Mouse (Mus musculus) limb, embryonic 14.5 days (tissue): ENCODE measurements around the gene Fbf1. TPM values are rescaled to one million over a fixed set of nuclear protein-coding genes. Genes with fewer than 3 reads are reported as not detected.
A peak's percentile ranks its signal among the peaks of the same experiment; 100 is the strongest.

ENCODE experiments used
- ATAC-seq: fragments of 200-750 bp; cut with Nextera tagmentation; 2 replicates; pipeline ENCODE4 v1.8.0; 2017; ENCODE audit warnings: low read depth, moderate number of reproducible peaks, moderate TSS enrichment; ENCODE audit not compliant: low FRiP score
- DNase-seq: peaks from one replicate; pipeline ENCODE4 v3.0.0-alpha.2; 2015; ENCODE audit warnings: low spot score
- H3K27ac ChIP-seq: fragments of 300-500 bp; sonication (generic); replicated peaks from 2 replicates; pipeline ENCODE4 v1.5.1; 2014; ENCODE audit warnings: low read depth, mild to moderate bottlenecking, low read length, moderate library complexity, mixed read lengths
- H3K27me3 ChIP-seq: fragments of 300-500 bp; sonication (generic); 2 replicates; pipeline ENCODE4 v1.6.1; 2014; ENCODE audit warnings: low read length, mixed read lengths; ENCODE audit not compliant: control insufficient read depth, insufficient read depth
- H3K36me3 ChIP-seq: fragments of 300-500 bp; sonication (generic); 2 replicates; pipeline ENCODE4 v1.6.1; 2014; ENCODE audit warnings: mild to moderate bottlenecking, low read length, moderate library complexity, mixed read lengths; ENCODE audit not compliant: control insufficient read depth, insufficient read depth
- H3K4me1 ChIP-seq: fragments of 300-500 bp; sonication (generic); 2 replicates; pipeline ENCODE4 v1.6.1; 2014; ENCODE audit warnings: antibody characterized with exemption, low read length, mixed read lengths; ENCODE audit not compliant: control insufficient read depth, insufficient read depth
- H3K4me2 ChIP-seq: fragments of 300-500 bp; sonication (generic); replicated peaks from 2 replicates; pipeline ENCODE4 v1.6.1; 2014; ENCODE audit warnings: low read depth, mild to moderate bottlenecking, low read length, moderate library complexity; ENCODE audit not compliant: severe bottlenecking
- H3K4me3 ChIP-seq: fragments of 300-500 bp; sonication (generic); replicated peaks from 2 replicates; pipeline ENCODE4 v1.5.1; 2014; ENCODE audit warnings: low read length
- H3K9ac ChIP-seq: fragments of 300-500 bp; sonication (generic); 2 replicates; pipeline ENCODE4 v1.6.1; 2014; ENCODE audit warnings: mild to moderate bottlenecking, low read depth, low read length, moderate library complexity; ENCODE audit not compliant: severe bottlenecking
- H3K9me3 ChIP-seq: fragments of 300-500 bp; sonication (generic); 2 replicates; pipeline ENCODE4 v1.6.1; 2016; ENCODE audit warnings: low read length; ENCODE audit not compliant: control insufficient read depth
- POLR2A ChIP-seq: fragments of 200-500 bp; IDR thresholded peaks from 2 replicates; pipeline ENCODE4 v1.8.0; 2012; ENCODE audit warnings: inconsistent platforms, mild to moderate bottlenecking, moderate library complexity, borderline replicate concordance; ENCODE audit not compliant: insufficient read depth, insufficient read length; ENCODE audit errors: extremely low read depth
- WGBS: fragments of 180-500 bp; shearing (Covaris S2); extraction: QIAGEN DNeasy Blood & Tissue Kit; methylation state at CpG from one replicate; pipeline ENCODE4 v1.1.7; 2014; 5-methylcytosine and 5-hydroxymethylcytosine counted together
- polyA plus RNA-seq, 2 experiments: library from polyadenylated mRNA; depleted of rRNA in 1 of 2; stranded (reverse) in 1 of 2; unstranded in 1 of 2; fragments of >200 nt; fragmentation: Nextera tagmentation in 1 of 2; extraction: Ambion mirVana in 1 of 2; gene quantifications; 2 replicates each; pipeline versions ENCODE4 v1.2.1 to v1.2.3; 2012 to 2014

Fbf1 gene
- polyA plus RNA-seq, 2 experiments, result 26.4 to 82.6 TPM

DNA sequence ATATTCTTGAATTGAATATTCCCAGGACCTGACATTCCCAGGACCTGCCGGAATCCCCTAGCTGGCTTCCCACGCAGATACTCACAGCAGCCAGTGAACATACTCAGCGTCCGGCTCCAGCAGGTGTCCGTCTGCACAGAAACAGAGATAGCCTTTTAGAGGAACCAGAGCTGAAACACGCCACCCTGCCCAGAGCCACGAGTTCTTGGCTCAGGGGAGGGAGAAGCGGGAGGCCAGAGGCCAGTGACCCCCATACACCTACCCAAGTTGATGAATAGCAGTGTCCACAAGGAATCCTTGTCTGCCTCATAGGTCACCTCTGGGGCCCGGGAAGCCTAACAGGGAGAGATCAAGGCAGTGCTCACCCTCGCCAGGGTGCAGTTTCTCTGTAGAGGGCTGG is 33.8 kb downstream of the Fbf1 start:
- DNase-seq, result no peak
- no peak for ATAC-seq
- no peak for TF ChIP-seq POLR2A
- H3K9ac ChIP-seq, result no peak overlapping the region
- H3K27me3 ChIP-seq, result no peaks in the 10 kb centered on the region
- H3K4me2 ChIP-seq, result no peak overlapping the region
- H3K27ac ChIP-seq, result no peak overlapping the region; the same call in 1 of the 2 replicates
- peaks cover 38% of the 10 kb centered on the region for H3K36me3 ChIP-seq
- H3K9me3 ChIP-seq, result no peaks in the 10 kb centered on the region
- 87% methylated on average over 10 of the region's 10 CpGs for WGBS
- H3K4me1 ChIP-seq, result peaks cover 14% of the 10 kb centered on the region; the same call in 1 of the 2 replicates
- no peak overlapping the region for H3K4me3 ChIP-seq

DNA sequence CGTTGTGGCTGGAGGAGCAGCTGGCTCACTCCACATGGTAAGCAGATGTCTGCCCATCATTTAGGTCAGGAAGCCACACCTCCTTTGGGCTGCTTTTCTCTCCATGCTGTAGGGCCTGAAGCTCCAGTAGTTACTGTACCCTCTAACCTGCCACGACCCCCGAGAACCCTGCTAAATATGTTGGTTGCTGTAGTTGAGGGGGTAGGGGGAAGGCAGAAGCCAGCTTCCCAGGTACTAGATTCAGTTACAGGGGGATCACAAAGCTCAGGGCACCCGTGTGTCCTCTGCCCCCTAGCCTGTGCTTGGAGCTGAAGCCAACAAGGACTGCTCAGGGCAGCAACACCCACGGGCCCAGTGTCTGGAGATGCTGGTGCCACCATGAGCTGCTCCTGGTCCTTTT is 34.5 kb downstream of the Fbf1 start:
- no peak for DNase-seq
- Histone ChIP-seq H3K9me3 (no peaks in the 10 kb centered on the region), H3K4me3 (no peak overlapping the region), H3K27ac (no peak overlapping the region), H3K27me3 (no peaks in the 10 kb centered on the region), H3K36me3 (peaks cover 38% of the 10 kb centered on the region), H3K4me1 (peaks cover 14% of the 10 kb centered on the region; the same call in 1 of the 2 replicates), H3K9ac (no peak overlapping the region), H3K4me2 (no peak overlapping the region)
- no peak for TF ChIP-seq POLR2A
- whole genome bisulfite sequencing, result 49% methylated on average over 4 of the region's 5 CpGs
- ATAC-seq, result no peak

DNA sequence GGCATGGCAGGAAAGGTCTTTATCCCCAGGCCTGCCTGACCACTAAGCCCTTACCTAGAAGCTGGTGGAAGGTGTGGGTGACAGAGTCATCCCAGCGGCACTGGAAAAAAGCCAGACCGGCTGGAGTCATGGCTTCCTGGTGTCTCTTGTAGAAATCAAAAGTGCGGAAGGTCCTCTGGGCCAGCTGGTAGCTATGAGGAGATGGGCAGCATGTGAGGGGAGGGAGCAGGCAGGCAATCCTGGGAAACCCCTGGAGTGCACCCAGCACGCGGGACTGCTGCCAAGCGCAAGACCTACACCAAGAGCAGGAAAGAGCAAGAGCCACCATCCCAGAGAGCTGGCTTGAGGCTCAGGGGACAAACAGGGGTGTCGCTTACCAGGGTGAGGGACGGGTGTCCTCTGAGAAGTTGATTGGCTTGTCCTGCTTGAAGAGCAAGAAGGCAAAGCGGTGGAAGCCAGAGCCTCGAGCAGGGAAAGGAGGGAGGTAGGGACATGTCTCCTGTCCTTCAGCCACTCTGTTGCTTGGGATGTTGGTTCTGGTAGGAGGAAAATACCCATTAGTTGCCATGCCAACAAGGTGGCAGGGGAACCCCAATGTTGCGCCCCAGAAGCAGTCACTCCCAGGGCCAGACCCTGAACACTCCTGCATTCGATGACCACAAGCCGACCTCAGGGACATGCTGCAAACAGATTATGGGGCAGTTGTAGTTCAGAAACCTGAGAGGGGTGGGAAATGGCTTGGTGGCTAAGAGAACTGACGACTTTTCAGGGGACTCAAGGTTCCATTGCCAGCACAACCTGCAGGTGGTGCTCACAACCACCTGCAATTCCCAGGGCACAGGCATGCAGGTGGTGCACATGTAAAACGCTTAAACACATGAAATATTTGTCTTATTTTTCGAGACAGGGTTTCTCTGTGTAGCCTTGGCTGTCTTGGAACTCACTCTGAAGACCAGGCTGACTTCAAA is 35.3 kb downstream of the Fbf1 start:
- no peak for TF ChIP-seq POLR2A
- Histone ChIP-seq H3K27me3 (no peaks in the 10 kb centered on the region), H3K4me2 (no peak overlapping the region), H3K9ac (no peak overlapping the region), H3K4me1 (peaks cover 13% of the 10 kb centered on the region), H3K36me3 (peaks cover 38% of the 10 kb centered on the region), H3K4me3 (no peak overlapping the region), H3K27ac (no peak overlapping the region), H3K9me3 (no peaks in the 10 kb centered on the region)
- no peak for DNase-seq
- no peak for ATAC-seq
- WGBS, result 75% methylated on average over 16 of the region's 16 CpGs

DNA sequence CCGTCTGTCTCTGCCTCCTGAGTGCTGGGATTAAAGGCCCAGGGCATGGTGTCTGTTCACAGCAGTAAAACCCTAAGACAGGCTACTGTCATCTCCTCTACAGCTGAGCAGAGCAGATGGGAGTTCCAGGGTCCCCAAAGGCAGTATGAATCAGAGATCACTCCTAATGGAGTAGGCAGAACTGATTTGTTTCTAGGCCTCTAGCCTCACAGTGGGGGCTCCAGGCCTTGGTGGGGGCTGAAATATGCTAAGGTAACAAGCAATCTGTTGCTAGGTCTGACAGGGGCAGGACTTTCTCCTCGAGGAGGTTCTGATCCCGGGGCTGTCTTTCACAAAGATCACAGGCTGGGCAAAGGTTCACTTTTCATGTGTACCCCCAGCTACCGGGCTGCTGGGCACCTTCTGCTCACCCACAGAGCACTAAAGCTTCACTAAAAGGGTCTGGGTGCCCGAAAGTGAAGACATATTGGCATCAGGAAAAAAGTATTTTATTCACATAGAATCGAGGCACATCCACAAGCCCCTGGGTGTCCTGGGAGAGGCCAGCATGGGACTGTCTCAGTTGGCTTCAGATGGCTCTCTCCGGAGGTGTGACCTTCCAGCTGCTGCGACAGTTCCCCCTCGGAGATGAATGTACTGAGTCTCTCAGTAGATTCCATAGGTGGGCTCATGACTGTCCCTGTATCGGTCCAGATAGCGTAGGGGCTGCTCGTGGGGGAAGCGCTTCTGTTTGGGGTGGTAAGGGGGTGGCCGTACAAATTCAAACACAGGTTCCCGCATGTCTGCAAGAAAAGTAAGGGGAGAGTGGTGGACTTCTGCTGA is 36.4 kb downstream of the Fbf1 start:
- TF ChIP-seq POLR2A, result no peak
- Histone ChIP-seq H3K27ac (peak overlapping the region; percentile 89; the same call in 1 of the 2 replicates), H3K27me3 (no peaks in the 10 kb centered on the region), H3K9ac (peak overlapping the region; percentile 77), H3K4me1 (peaks cover 22% of the 10 kb centered on the region), H3K4me2 (peak overlapping the region; percentile 70), H3K36me3 (peaks cover 32% of the 10 kb centered on the region), H3K4me3 (peak overlapping the region; percentile 58), H3K9me3 (no peaks in the 10 kb centered on the region)
- ATAC-seq (no peak), DNase-seq (no peak)
- WGBS, result 84% methylated on average over 15 of the region's 15 CpGs
